Mouse (Mus musculus): Measurements from ENCODE around the gene Gm21983.

GRCm38 (mm10) chr7:27174896-27175295 is 6.0 kb downstream of the Gm21983 start:
- no peak for TF ChIP-seq EP300 (IDR thresholded peaks at IDR 0.05; ENCODE audit: low read depth)
- TF ChIP-seq CTCF (IDR thresholded peaks at IDR 0.05; ENCODE audit: low read depth) = no peak
